Mouse (Mus musculus): ENCODE results near the gene Olfr374.

GRCm38 (mm10) chr8:72138456-72138855, 31.6 kb downstream of the Olfr374 start:
- TF ChIP-seq CTCF (IDR thresholded peaks at IDR 0.05; ENCODE audit: low read depth, low read length) (no peak), GATA1 (IDR thresholded peaks at IDR 0.05; ENCODE audit: borderline replicate concordance, low read length) (no peak), POLR2AphosphoS5 (IDR thresholded peaks at IDR 0.05; ENCODE audit: insufficient replicate concordance, low read depth, low read length) (no peak), TAL1 (conservative IDR thresholded peaks at IDR 0.05; ENCODE audit: low read depth, low read length) (no peak), GATA2 (IDR thresholded peaks at IDR 0.05; ENCODE audit: borderline replicate concordance, low read depth, low read length) (no peak)

All from G1E (cell line).